Mouse (Mus musculus) heart, adult 18-20 months (tissue): ENCODE measurements around the gene Nectin3. TPM values are rescaled to one million over a fixed set of nuclear protein-coding genes. Genes with fewer than 3 reads are reported as not detected.

Experiments used
- DNase-seq, 2 experiments: peaks; one replicate each; pipeline ENCODE4 v3.0.0; 2021 to 2022; ENCODE audit warnings: mixed read lengths in 1 of 2
- long read RNA-seq, 2 experiments: library from polyadenylated mRNA; stranded (forward); transcript quantifications; one replicate each; pipeline ENCODE4 v2.0.0; 2021
- total RNA-seq, 2 experiments: library from RNA; stranded (reverse); gene quantifications; 2 replicates each; pipeline ENCODE4 v1.2.3; 2021

The Nectin3 gene
- 1 to 10 TPM; 5.7 to 6.4 TPM for total RNA-seq
- long read RNA-seq, experiment 1, transcript Nectin3-201 (6 exons, 3,062 nt) = major isoform, 7 of 8 reads
- long read RNA-seq, experiment 1, partial matches to known transcripts = 0 of 8 reads
- long read RNA-seq, experiment 1, other reads (novel, unspliced or antisense) = 1 of 8 reads
- long read RNA-seq, experiment 2, partial matches to known transcripts = 0 of 3 reads
- long read RNA-seq, experiment 2, other reads (novel, unspliced or antisense) = 0 of 3 reads

- no peak for DNase-seq
Measured at GRCm38 (mm10) chr16:46498421-46498789, at the start of gene Nectin3. Gene Nectin3 (minus strand): TSS chr16:46498525.

- no peak for DNase-seq
Measured at GRCm38 (mm10) chr16:46538092-46538491, 39.8 kb upstream of the Nectin3 start.

- DNase-seq = no peak
Measured at GRCm38 (mm10) chr16:46532465-46533254, 34.3 kb upstream of the Nectin3 start.

- DNase-seq = no peak
Measured at GRCm38 (mm10) chr16:46531023-46531422, 32.7 kb upstream of the Nectin3 start.

GRCm38 (mm10) chr16:46520885-46521417 is 22.6 kb upstream of the Nectin3 start:
- no peak for DNase-seq

GRCm38 (mm10) chr16:46519606-46520005 is 21.3 kb upstream of the Nectin3 start:
- DNase-seq = no peak

GRCm38 (mm10) chr16:46507944-46508333 is 9.6 kb upstream of the Nectin3 start:
- DNase-seq = no peak

- DNase-seq = no peak
Measured at GRCm38 (mm10) chr16:46507260-46507943, 9.1 kb upstream of the Nectin3 start.

GRCm38 (mm10) chr16:46504006-46504405 is 5.7 kb upstream of the Nectin3 start:
- DNase-seq = no peak

GRCm38 (mm10) chr16:46502311-46502710 is 4.0 kb upstream of the Nectin3 start:
- DNase-seq = no peak

GRCm38 (mm10) chr16:46500759-46501158 is 2.4 kb upstream of the Nectin3 start:
- no peak for DNase-seq

- DNase-seq = peak; percentile 7 to 36
Measured at GRCm38 (mm10) chr16:46497686-46498420, 472 bp downstream of the Nectin3 start.

- peak; percentile 92 to 95 for DNase-seq
Measured at GRCm38 (mm10) chr16:46496889-46497685, 1.2 kb downstream of the Nectin3 start.

GRCm38 (mm10) chr16:46496031-46496868 is 2.1 kb downstream of the Nectin3 start:
- DNase-seq = peak; percentile 53 to 70

- no peak for DNase-seq
Measured at GRCm38 (mm10) chr16:46495201-46495600, 3.1 kb downstream of the Nectin3 start.

GRCm38 (mm10) chr16:46487436-46488097 is 10.8 kb downstream of the Nectin3 start:
- peak; percentile 30 to 80 for DNase-seq

- no peak for DNase-seq
Measured at GRCm38 (mm10) chr16:46477336-46477735, 21.0 kb downstream of the Nectin3 start.

- no peak for DNase-seq
Measured at GRCm38 (mm10) chr16:46451421-46451820, 46.9 kb downstream of the Nectin3 start.

GRCm38 (mm10) chr16:46449013-46449412 is 49.3 kb downstream of the Nectin3 start:
- DNase-seq = no peak

- no peak for DNase-seq
Measured at GRCm38 (mm10) chr16:46431317-46431716, 67.0 kb downstream of the Nectin3 start.
